Mouse (Mus musculus) erythroblast, embryonic 14.5 days (primary cell): ENCODE results near the gene Rcor1.

Source experiments
- GATA1 ChIP-seq: IDR thresholded peaks from 2 replicates; pipeline ENCODE4 v1.6.1; 2012; ENCODE audit warnings: low read length, inconsistent platforms, mixed read lengths
- TAL1 ChIP-seq: IDR thresholded peaks from 3 replicates; pipeline ENCODE4 v1.6.1; 2012; ENCODE audit warnings: low read length, inconsistent platforms, mixed read lengths

DNA sequence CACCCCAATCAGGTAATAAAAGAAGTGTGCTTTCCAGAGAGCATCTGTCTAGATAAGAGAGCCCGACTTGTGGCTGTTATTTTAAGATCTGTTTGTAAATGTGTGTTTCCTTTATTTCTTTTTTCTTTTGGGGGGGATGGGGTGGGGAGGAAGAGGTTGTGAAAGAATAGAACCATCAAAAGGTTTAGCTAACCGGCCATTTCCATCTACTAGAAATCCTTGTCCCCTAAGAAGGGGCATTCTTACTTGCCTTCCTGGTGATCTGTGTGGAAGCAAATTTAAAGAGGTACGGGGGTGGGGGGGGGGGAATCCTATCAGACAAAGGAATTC lies 1.3 kb downstream of the Rcor1 start:
- TF ChIP-seq TAL1: no peak
- no peak for TF ChIP-seq GATA1
